Comparison of ENCODE assay signal across 30 mouse cellular contexts in genomic region chr14:32140359-32140965, GRCm38 (mm10). TPM values are rescaled to one million over a fixed set of nuclear protein-coding genes. Genes with fewer than 3 reads are reported as not detected.
A peak's percentile ranks its signal among the peaks of the same experiment; 100 is the strongest.
DNase-seq lines count a peak whose midpoint lies in the region; ATAC-seq and TF ChIP-seq lines count a peak whose summit lies in the region.
"Had no signal": no experiment of that assay in that cellular context is flagged by ENCODE, and none has a peak within 500 bp of the region (broad histone marks: within the 10 kb centered on the region; RNA-seq: fewer than 3 reads in every experiment).

No protein-coding gene starts in this region.

- DNase-seq in liver, embryonic 11.5 days (ENCODE audit: low spot score): no peak
- no peak for DNase-seq in liver, postnatal 0 days
- DNase-seq in 3T3-L1 (ENCODE audit: low read depth, low spot score) (peak; percentile 6), MEL (ENCODE audit: low read depth, low spot score) (peak; percentile 59), MN1 (ENCODE audit: low spot score) (no peak)
- no peak for DNase-seq in right cerebral cortex, adult 2 months (ENCODE audit: low spot score in 2 of 2)
- DNase-seq in retina, embryonic 14.5 days (ENCODE audit: low spot score): no peak
- DNase-seq: adrenal gland, postnatal 10 days; cerebellum, adult 11 months; cerebellum, adult 8-10 months; cerebellum, postnatal 14 days; gastrocnemius, postnatal 14 days; heart, adult 2 months; heart, postnatal 14 days had no signal

- H3K9me3 ChIP-seq in liver, embryonic 11.5 days (ENCODE audit: control insufficient read depth, low read length): no peaks in the 10 kb centered on the region
- no peaks in the 10 kb centered on the region for H3K9me3 ChIP-seq in liver, postnatal 0 days (ENCODE audit: low read length)
- no peaks in the 10 kb centered on the region for H3K9me3 ChIP-seq in MEL (replicated peaks; ENCODE audit: insufficient read depth, low read length)
- H3K9me3 ChIP-seq: embryonic facial prominence, embryonic 12.5 days; forebrain, embryonic 12.5 days; G1E; heart, embryonic 15.5 days; hindbrain, embryonic 13.5 days had no signal

- 53% methylated on average over 5 of the region's 5 CpGs for WGBS in liver, embryonic 11.5 days
- 69% methylated on average over 5 of the region's 5 CpGs for WGBS in liver, postnatal 0 days (ENCODE audit: insufficient replicate concordance)

- H3K4me1 ChIP-seq in liver, embryonic 11.5 days (replicated peaks; ENCODE audit: control insufficient read depth, insufficient read depth, low read length): peaks cover 13% of the 10 kb centered on the region
- H3K4me1 ChIP-seq in liver, postnatal 0 days (ENCODE audit: insufficient read depth): peaks cover 8% of the 10 kb centered on the region
- H3K4me1 ChIP-seq in MEL (ENCODE audit: control insufficient read depth in 1 of 2, insufficient read depth in 2 of 2, low read length in 2 of 2): peaks cover 12 to 25% of the 10 kb centered on the region in 2 experiments
- H3K4me1 ChIP-seq: embryonic facial prominence, embryonic 12.5 days; forebrain, embryonic 12.5 days; hindbrain, embryonic 13.5 days had no signal

- H3K4me3 ChIP-seq in liver, embryonic 11.5 days (ENCODE audit: low read depth, low read length): no peak overlapping the region
- H3K4me3 ChIP-seq in liver, postnatal 0 days (ENCODE audit: low read depth, low read length): no peak overlapping the region
- H3K4me3 ChIP-seq in MEL (ENCODE audit: control insufficient read depth in 1 of 2, insufficient read depth in 1 of 2, low read depth in 2 of 2, low read length in 2 of 2): no peak overlapping the region
- H3K4me3 ChIP-seq: embryonic facial prominence, embryonic 12.5 days; forebrain, embryonic 12.5 days; heart, adult 2 months; heart, embryonic 15.5 days; hindbrain, embryonic 13.5 days had no signal

- TF ChIP-seq CTCF in liver, postnatal 0 days (IDR thresholded peaks at IDR 0.05; ENCODE audit: low read depth): no peak
- TF ChIP-seq CTCF in MEL (IDR thresholded peaks at IDR 0.05 in 2 of 3, conservative IDR thresholded peaks at IDR 0.05 in 1 of 3; ENCODE audit: control insufficient read depth in 1 of 3, insufficient read depth in 1 of 3, low read depth in 2 of 3, low read length in 3 of 3, poor library complexity in 1 of 3, severe bottlenecking in 1 of 3): no peak

- H3K27me3 ChIP-seq in liver, embryonic 11.5 days (replicated peaks; ENCODE audit: control insufficient read depth, insufficient read depth, low read length): no peaks in the 10 kb centered on the region
- H3K27me3 ChIP-seq in liver, postnatal 0 days (ENCODE audit: insufficient read depth, low read length): no peaks in the 10 kb centered on the region
- no peaks in the 10 kb centered on the region for H3K27me3 ChIP-seq in MEL (ENCODE audit: control insufficient read depth in 1 of 2, insufficient read depth in 2 of 2, low read length in 2 of 2)
- H3K27me3 ChIP-seq: CH12.LX; embryonic facial prominence, embryonic 12.5 days; forebrain, embryonic 12.5 days; heart, embryonic 15.5 days; hindbrain, embryonic 13.5 days had no signal

- no peak overlapping the region for H3K4me2 ChIP-seq in liver, embryonic 11.5 days
- H3K4me2 ChIP-seq in liver, postnatal 0 days (ENCODE audit: low read depth, low read length): no peak overlapping the region
- H3K4me2 ChIP-seq: embryonic facial prominence, embryonic 12.5 days; forebrain, embryonic 12.5 days; heart, embryonic 11.5 days; heart, embryonic 15.5 days; hindbrain, embryonic 13.5 days had no signal

- no peaks in the 10 kb centered on the region for H3K79me2 ChIP-seq in MEL (ENCODE audit: control insufficient read depth, insufficient read depth, low read length, poor library complexity)

- no peak overlapping the region for H3K27ac ChIP-seq in liver, embryonic 11.5 days (ENCODE audit: low read depth, low read length)
- no peak overlapping the region for H3K27ac ChIP-seq in liver, postnatal 0 days (ENCODE audit: low read depth)
- H3K27ac ChIP-seq in MEL (ENCODE audit: control insufficient read depth, low read depth, low read length): peak overlapping the region; percentile 37; the same call in 1 of the 2 replicates
- H3K27ac ChIP-seq: embryonic facial prominence, embryonic 12.5 days; forebrain, embryonic 12.5 days; heart, adult 2 months; heart, embryonic 15.5 days; hindbrain, embryonic 13.5 days; hindbrain, postnatal 0 days had no signal

- H3K36me3 ChIP-seq in liver, embryonic 11.5 days (ENCODE audit: control insufficient read depth, insufficient read depth, low read length): no peaks in the 10 kb centered on the region
- H3K36me3 ChIP-seq in liver, postnatal 0 days (replicated peaks; ENCODE audit: insufficient read depth, low read length): no peaks in the 10 kb centered on the region
- peaks cover 0 to 17% of the 10 kb centered on the region in 2 experiments; a peak in 2 of 4 replicates for H3K36me3 ChIP-seq in MEL (ENCODE audit: control insufficient read depth in 1 of 2, insufficient read depth in 2 of 2, low read length in 2 of 2)
- H3K36me3 ChIP-seq: embryonic facial prominence, embryonic 12.5 days; forebrain, embryonic 12.5 days; G1E; heart, embryonic 15.5 days; hindbrain, embryonic 13.5 days had no signal

- no peak overlapping the region for H3K9ac ChIP-seq in liver, embryonic 11.5 days (ENCODE audit: low read depth, low read length)
- H3K9ac ChIP-seq in liver, postnatal 0 days (replicated peaks): no peak overlapping the region
- H3K9ac ChIP-seq in MEL (ENCODE audit: control insufficient read depth, low read depth, low read length, poor library complexity, severe bottlenecking): no peak overlapping the region
- H3K9ac ChIP-seq: embryonic facial prominence, embryonic 12.5 days; forebrain, embryonic 12.5 days; heart, embryonic 15.5 days; hindbrain, embryonic 13.5 days had no signal

- peak; percentile 44 for ATAC-seq in liver, embryonic 11.5 days (replicated peaks; ENCODE audit: low FRiP score)
- no peak for ATAC-seq in liver, postnatal 0 days
- ATAC-seq in common myeloid progenitor, adult 5-6 weeks (replicated peaks; ENCODE audit: low read depth, poor library complexity, severe bottlenecking): peak; percentile 65
- ATAC-seq: forebrain, embryonic 16.5 days; hindbrain, postnatal 0 days had no signal

- no peak for TF ChIP-seq RAD21 in MEL (IDR thresholded peaks at IDR 0.05; ENCODE audit: low read depth, low read length)

- TF ChIP-seq POLR2A in MEL (IDR thresholded peaks at IDR 0.05; ENCODE audit: control insufficient read depth in 1 of 2, insufficient read depth in 1 of 2, low read depth in 1 of 2, low read length in 2 of 2, poor library complexity in 1 of 2): no peak

- no peak for TF ChIP-seq EP300 in liver, postnatal 0 days (IDR thresholded peaks at IDR 0.05; ENCODE audit: low read depth)
- peak; percentile 37 to 63; a peak in 3 of 4 replicates for TF ChIP-seq EP300 in MEL (IDR thresholded peaks at IDR 0.05; ENCODE audit: low read depth in 1 of 2, low read length in 2 of 2)

TF ChIP-seq in MEL, 35 proteins besides CTCF, POLR2A, EP300 and RAD21:
- TF ChIP-seq TCF12 (IDR thresholded peaks at IDR 0.05; ENCODE audit: low read depth, low read length) (peak; percentile 71), ZMIZ1 (IDR thresholded peaks at IDR 0.05; ENCODE audit: low read depth, low read length) (no peak), ETS1 (IDR thresholded peaks at IDR 0.05; ENCODE audit: low read depth, low read length) (peak; percentile 30; the same call in 1 of the 2 replicates), TAL1 (IDR thresholded peaks at IDR 0.05; ENCODE audit: low read length) (peak; percentile 54), SIN3A (IDR thresholded peaks at IDR 0.05; ENCODE audit: low read length) (0 out of 2 replicates have a peak, but pooled peaks have one; percentile 20), GATA1 (IDR thresholded peaks at IDR 0.05; ENCODE audit: low read depth, low read length) (no peak), ZKSCAN1 (IDR thresholded peaks at IDR 0.05; ENCODE audit: low read depth, low read length) (no peak), MYB (IDR thresholded peaks at IDR 0.05; ENCODE audit: low read depth, low read length) (0 out of 2 replicates have a peak, but pooled peaks have one; percentile 24), POLR2AphosphoS5 (IDR thresholded peaks at IDR 0.05; ENCODE audit: borderline replicate concordance, low read depth, low read length) (no peak)

RNA-seq across cellular contexts. Expression of gene Msmb, which starts 1.4 kb away (rescaled TPM):
- polyA plus RNA-seq in liver, embryonic 11.5 days (2014; fragmentation: Nextera tagmentation; extraction: Ambion mirVana): 0.38 TPM in 1 of 2 replicates, not detected in the other
- polyA plus RNA-seq in liver, postnatal 0 days (2015; fragmentation: Nextera tagmentation; extraction: Ambion mirVana): 0.22 and 0.44 TPM in 2 replicates
- total RNA-seq in MEL (2012; rRNA removed): not detected in 2 replicates
- polyA plus RNA-seq in MEL (2012; ENCODE audit: insufficient read depth in 1 of 2, insufficient read length in 2 of 2, low read depth in 1 of 2, low replicate concordance in 2 of 2, missing spikeins in 1 of 2): not detected
- total RNA-seq in common myeloid progenitor, adult 5-6 weeks (2017): not detected in 2 replicates
- total RNA-seq: adrenal gland, postnatal 10 days; adrenal gland, postnatal 4 days; CH12.LX; gastrocnemius, postnatal 14 days; heart, adult 2 months; heart, postnatal 14 days; hematopoietic stem cell, adult 5-6 weeks; hindbrain, postnatal 0 days had no signal
- polyA plus RNA-seq: brain, embryonic 14.5 days; cortical plate, adult 2 months; embryonic facial prominence, embryonic 12.5 days; forebrain, embryonic 12.5 days; forebrain, embryonic 16.5 days; frontal cortex, adult 2 months; G1E; gonadal fat pad, adult 2 months; heart, adult 2 months; heart, embryonic 11.5 days; heart, embryonic 15.5 days; hindbrain, embryonic 13.5 days; hindbrain, postnatal 0 days had no signal

RNA-seq across cellular contexts. Expression of gene Ncoa4, which starts 19.2 kb away (rescaled TPM):
- 172 and 197 TPM in 2 replicates for polyA plus RNA-seq in liver, embryonic 11.5 days (2014; fragmentation: Nextera tagmentation; extraction: Ambion mirVana)
- 126 and 141 TPM in 2 replicates for polyA plus RNA-seq in liver, postnatal 0 days (2015; fragmentation: Nextera tagmentation; extraction: Ambion mirVana)
- total RNA-seq in MEL (2012; rRNA removed): 64.6 and 67.3 TPM in 2 replicates
- polyA plus RNA-seq in MEL (2012; ENCODE audit: insufficient read depth in 1 of 2, insufficient read length in 2 of 2, low read depth in 1 of 2, low replicate concordance in 2 of 2, missing spikeins in 1 of 2): 10 to 100 TPM; 54.5 to 57.9 TPM
- 136 and 176 TPM in 2 replicates for total RNA-seq in common myeloid progenitor, adult 5-6 weeks (2017)

RNA-seq across cellular contexts. Expression of gene Dph3, which starts 54.9 kb away (rescaled TPM):
- 130 and 141 TPM in 2 replicates for polyA plus RNA-seq in liver, embryonic 11.5 days (2014; fragmentation: Nextera tagmentation; extraction: Ambion mirVana)
- 55.9 and 58.1 TPM in 2 replicates for polyA plus RNA-seq in liver, postnatal 0 days (2015; fragmentation: Nextera tagmentation; extraction: Ambion mirVana)
- 110 and 116 TPM in 2 replicates for total RNA-seq in MEL (2012; rRNA removed)
- polyA plus RNA-seq in MEL (2012; ENCODE audit: insufficient read depth in 1 of 2, insufficient read length in 2 of 2, low read depth in 1 of 2, low replicate concordance in 2 of 2, missing spikeins in 1 of 2): 100 to 1,000 TPM; 103 to 108 TPM
- 40.1 and 54.3 TPM in 2 replicates for total RNA-seq in common myeloid progenitor, adult 5-6 weeks (2017)

RNA-seq across cellular contexts. Expression of gene Oxnad1, which starts 55.3 kb away (rescaled TPM):
- polyA plus RNA-seq in liver, embryonic 11.5 days (2014; fragmentation: Nextera tagmentation; extraction: Ambion mirVana): 27.2 and 32.9 TPM in 2 replicates
- polyA plus RNA-seq in liver, postnatal 0 days (2015; fragmentation: Nextera tagmentation; extraction: Ambion mirVana): 13.5 and 14.3 TPM in 2 replicates
- 52.4 and 54.8 TPM in 2 replicates for total RNA-seq in MEL (2012; rRNA removed)
- 100 to 1,000 TPM in 1 of 2 experiments, 10 to 100 TPM in 1; 82.1 to 244 TPM for polyA plus RNA-seq in MEL (2012; ENCODE audit: insufficient read depth in 1 of 2, insufficient read length in 2 of 2, low read depth in 1 of 2, low replicate concordance in 2 of 2, missing spikeins in 1 of 2)
- 41.4 and 47.0 TPM in 2 replicates for total RNA-seq in common myeloid progenitor, adult 5-6 weeks (2017)

Comparison
In these comparisons a context has a peak if more than half of its experiments do, and no peak if none do; other contexts are left out.
1. DNase-seq: peak in 3T3-L1 (single experiment) and MEL (single experiment); none in liver, embryonic 11.5 days (single experiment), liver, postnatal 0 days (single experiment), right cerebral cortex, adult 2 months (0 of 2), MN1 (single experiment) and retina, embryonic 14.5 days (single experiment).